Mouse (Mus musculus) gastrocnemius, postnatal 25 days (tissue): ENCODE data around the gene 1810010H24Rik. TPM values are rescaled to one million over a fixed set of nuclear protein-coding genes. Genes with fewer than 3 reads are reported as not detected.
"Not testable (repeated sequence)": the region's sequence is repeated elsewhere in the genome, so short reads cannot be mapped to it uniquely, and the experiment has no call there.

ENCODE experiments used
- DNase-seq: peaks from one replicate; pipeline ENCODE4 v3.0.0; 2022
- total RNA-seq, 2 experiments: library from RNA; stranded (reverse); gene quantifications; 1 replicate in 1 of 2; 2 replicates in 1 of 2; pipeline ENCODE4 v1.2.3; 2021

Gene 1810010H24Rik
- total RNA-seq, 2 experiments from 2014 or later, result 0.92 to 1.4 TPM

DNA sequence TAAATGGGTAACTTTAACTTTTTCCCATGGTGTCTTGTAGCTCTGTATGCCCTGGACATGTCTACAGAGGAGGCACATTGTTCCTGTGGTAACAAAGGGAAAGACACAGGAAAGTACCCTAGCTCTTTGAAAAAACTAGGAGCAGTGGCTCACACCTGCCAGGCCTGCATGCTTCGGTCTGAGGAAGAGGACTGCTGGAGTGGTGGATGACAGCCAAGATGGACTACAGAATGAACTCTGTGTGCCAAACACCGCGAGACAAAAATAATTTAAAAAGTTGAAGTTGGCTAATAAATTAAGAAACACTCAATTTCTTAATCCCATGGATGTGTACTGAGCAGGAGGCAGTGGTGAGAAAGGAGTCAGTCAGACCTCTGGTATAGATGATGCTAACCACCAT lies 15.9 kb downstream of the 1810010H24Rik start:
- no peak for DNase-seq

GRCm38 (mm10) chr11:107043361-107043760 lies 17.9 kb downstream of the 1810010H24Rik start:
- no peak for DNase-seq

DNA sequence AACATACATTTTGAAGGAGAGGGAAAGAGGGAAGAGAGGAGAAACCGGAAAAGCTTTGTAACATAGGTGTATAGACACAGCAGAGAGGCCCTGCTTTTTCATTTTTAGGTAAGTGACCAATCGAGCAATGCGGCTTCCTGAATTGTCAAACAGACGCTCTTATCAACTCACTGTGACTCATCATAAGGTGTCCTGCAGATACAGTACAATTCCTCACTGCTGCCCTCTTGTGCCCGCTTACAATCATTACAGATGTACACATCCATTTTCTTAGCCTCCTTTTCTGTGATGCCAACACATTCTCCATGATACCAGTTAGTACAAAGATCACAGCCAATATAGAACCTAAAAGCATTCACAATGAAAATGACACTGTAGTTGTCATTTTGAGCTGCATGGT lies 18.8 kb downstream of the 1810010H24Rik start:
- DNase-seq, result no peak

DNA sequence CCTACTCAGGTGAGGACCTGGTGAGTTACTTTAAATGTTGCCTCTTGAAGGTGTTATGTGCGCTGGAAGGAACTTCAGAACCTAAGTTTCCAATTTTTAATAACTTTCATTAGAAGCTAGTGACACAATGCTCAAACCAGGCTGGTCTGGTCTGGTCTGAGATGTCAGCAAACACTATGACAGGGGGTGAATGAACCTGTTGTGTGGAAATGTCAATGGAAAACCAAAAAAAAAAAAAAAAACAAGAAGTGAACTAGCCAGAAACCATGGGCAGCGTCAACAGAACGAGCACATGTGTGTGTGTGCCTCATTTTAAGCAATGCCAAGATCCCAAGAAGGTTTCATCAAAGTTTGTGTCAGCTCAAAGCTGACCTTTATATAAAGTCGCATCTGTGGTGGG lies 20.1 kb downstream of the 1810010H24Rik start:
- no peak for DNase-seq

DNA sequence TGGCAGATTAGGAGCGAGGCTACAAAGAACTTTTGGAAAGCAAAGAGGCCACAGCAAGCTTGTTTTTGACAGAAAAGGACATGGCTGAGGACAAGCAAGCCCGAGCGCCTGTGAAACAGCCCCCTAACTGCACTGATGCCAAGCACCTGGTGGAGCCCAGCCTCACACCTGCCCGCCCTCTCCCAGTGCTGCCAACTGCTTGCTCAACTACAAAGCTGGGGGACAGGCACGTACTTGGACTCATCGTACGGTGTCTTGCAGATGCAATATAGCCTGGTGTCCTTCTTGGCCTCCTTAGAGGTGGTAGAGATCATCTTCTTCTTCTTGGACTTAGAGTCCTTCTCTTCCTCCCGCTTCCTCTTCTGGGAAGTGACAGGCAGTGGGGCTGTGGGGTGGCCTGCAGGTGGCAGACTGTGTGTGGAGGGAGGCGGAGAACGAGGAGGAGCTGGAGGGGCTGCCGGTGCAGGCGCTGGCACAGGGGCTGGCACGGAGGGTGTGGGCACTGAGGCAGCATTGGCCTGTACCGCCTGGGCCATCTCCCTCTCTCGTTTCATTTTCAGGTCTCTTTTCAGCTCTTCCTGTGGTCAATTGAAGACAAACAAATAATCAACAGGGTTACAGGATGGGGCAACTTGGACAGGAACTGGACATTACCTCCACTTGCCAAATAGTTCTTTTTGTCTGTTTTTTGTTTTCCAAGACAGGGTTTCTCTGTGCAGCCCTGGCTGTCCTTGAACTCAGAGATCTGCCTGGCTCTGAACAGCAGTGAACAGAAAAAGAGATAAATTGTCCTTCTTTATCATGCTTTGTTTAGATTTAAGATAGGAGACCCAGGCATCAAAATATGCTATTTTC lies 21.5 kb downstream of the 1810010H24Rik start:
- no peak for DNase-seq

- DNase-seq, result no peak
Observed at GRCm38 (mm10) chr11:107054870-107055269, 29.4 kb downstream of the 1810010H24Rik start.

GRCm38 (mm10) chr11:107057391-107057790 lies 31.9 kb downstream of the 1810010H24Rik start:
- no peak for DNase-seq

DNA sequence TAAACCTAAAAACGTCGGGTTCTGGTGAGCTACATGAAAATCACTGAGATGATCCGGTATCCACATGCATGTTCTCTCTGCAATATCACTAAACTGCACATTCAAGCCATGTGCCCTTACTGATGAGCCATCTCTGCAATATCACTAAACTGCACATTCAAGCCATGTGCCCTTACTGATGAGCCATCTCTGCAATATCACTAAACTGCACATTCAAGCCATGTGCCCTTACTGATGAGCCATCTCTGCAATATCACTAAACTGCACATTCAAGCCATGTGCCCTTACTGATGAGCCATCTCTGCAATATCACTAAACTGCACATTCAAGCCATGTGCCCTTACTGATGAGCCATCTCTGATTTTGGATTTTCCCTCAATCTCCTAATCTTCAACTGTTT lies 34.2 kb downstream of the 1810010H24Rik start:
- DNase-seq, result not testable (repeated sequence)

DNA sequence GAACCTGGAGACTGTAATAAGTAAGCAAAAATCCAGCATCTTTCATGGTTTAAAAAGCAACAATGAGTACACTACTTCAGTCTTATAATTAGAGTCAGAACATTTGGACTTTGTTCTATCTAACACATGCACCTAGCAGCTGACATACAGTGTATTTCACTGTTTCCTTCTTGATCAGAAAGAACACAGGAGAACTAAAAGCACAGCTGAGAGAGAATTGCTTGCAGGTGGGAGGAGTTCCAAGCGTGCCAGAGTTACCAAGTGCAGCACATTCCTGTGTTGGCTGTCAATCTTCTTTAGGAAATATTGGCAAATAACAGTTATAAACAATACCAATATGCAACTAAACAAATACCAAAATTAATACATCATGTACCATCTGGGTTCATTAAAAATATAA lies 35.5 kb downstream of the 1810010H24Rik start:
- DNase-seq, result no peak

DNA sequence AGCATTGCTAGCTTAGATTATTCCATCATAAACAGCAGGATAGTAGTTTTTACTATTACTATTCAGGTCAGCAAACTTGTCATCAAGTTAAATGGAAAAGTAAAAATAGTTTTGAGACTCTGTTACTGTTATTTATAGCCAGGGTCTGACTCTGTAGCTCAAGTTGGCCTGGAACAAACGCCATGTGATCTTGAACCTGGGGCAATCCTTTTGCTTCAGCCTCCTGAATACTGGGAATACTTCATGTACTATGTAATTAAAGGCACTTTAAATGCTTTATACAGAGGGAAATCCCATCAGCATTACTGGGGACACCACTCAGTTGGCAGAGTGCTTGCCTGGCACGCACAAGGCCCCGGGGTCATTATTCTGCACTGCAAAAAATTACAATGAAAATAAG lies 37.6 kb downstream of the 1810010H24Rik start:
- DNase-seq, result no peak

DNA sequence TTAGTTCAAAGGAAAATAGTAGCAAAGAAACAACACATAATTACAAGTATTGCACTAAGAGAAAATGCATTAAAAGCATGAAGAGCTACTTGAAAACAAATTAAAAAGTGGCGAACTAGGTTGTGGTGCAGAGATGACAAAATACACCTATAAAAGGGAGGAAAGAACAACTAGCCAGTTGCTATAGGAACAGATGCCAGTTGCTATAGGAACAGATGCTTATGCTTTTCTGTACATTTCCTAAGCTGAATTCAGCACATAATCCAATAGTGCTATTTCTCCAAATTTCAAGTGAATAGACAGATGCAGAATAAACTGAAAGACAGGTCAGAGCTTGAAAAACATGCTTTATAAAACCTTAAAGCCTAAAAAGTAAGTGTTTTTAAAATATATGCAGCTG lies 39.1 kb downstream of the 1810010H24Rik start:
- no peak for DNase-seq

- DNase-seq, result no peak
Observed at GRCm38 (mm10) chr11:107065216-107065785, 39.8 kb downstream of the 1810010H24Rik start.

Other genes starting within 250 kb of the 1810010H24Rik start
- gene Polg2, start 246.1 kb upstream of the 1810010H24Rik start, total RNA-seq, result 1 to 10 TPM; 2.8 to 3.3 TPM
- 100 to 1,000 TPM; 183 to 197 TPM for gene Ddx5, start 236.5 kb upstream of the 1810010H24Rik start, total RNA-seq
- gene Cep95, start 236.4 kb upstream of the 1810010H24Rik start, total RNA-seq, result 1 to 10 TPM; 4.1 to 4.8 TPM
- gene Smurf2, start 105.0 kb upstream of the 1810010H24Rik start, total RNA-seq, result 10 to 100 TPM; 22.3 to 23.7 TPM
- 10 to 100 TPM; 10.9 to 17.1 TPM for gene Kpna2, start 26.1 kb upstream of the 1810010H24Rik start, total RNA-seq
- 10 to 100 TPM; 18.1 to 20.0 TPM for gene Bptf, start 106.4 kb downstream of the 1810010H24Rik start, total RNA-seq
- 1 to 10 TPM; 9.7 to 9.9 TPM for gene Nol11, start 163.7 kb downstream of the 1810010H24Rik start, total RNA-seq